In the genomic region with DNA sequence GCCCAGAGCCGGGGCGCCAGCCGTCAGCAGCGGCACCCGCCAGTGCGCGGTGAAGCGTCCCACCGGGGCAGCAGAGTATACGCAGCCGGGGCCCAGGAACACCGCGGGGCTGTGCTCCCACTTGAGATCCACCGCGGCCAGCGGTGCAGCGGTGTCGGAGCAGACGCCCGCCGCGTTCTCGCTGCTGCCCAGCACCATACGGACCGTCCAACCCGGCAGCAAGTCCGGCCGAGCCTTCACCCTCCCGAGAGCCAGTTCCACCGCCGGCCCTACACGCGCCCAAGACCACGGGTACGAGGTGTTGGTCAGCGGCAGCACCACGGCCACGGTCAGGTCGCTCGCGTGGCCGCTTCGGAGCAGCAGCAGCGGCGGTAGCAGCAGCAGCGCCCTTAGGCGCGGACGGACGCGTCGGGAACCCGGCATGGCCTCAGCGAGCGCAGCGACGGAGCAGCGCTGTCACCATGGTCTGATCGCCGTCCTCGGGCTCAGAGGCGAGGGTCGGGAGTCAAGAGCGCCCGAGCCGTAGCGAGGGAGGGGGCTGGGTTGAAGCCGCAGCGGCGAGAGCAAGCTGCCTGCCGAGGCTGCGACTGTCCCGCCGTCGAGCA, we compare ENCODE assay signal across 8 mouse cellular contexts. TPM values are rescaled to one million over a fixed set of nuclear protein-coding genes. Genes with fewer than 3 reads are reported as not detected.
DNase-seq lines count a peak whose midpoint lies in the region; ATAC-seq and TF ChIP-seq lines count a peak whose summit lies in the region.

No protein-coding gene starts in this region.

- peak overlapping the region; percentile 43 for H3K9ac ChIP-seq in forebrain, embryonic 12.5 days
- H3K9ac ChIP-seq in intestine, embryonic 14.5 days (ENCODE audit: low read length): peak overlapping the region; percentile 46
- H3K9ac ChIP-seq in lung, embryonic 15.5 days: peak overlapping the region; percentile 52

- H3K4me2 ChIP-seq in forebrain, embryonic 12.5 days: peak overlapping the region; percentile 90
- peak overlapping the region; percentile 89 for H3K4me2 ChIP-seq in intestine, embryonic 14.5 days (ENCODE audit: low read length)
- H3K4me2 ChIP-seq in lung, embryonic 15.5 days: peak overlapping the region; percentile 84

- peaks cover 3% of the 10 kb centered on the region; the same call in 1 of the 2 replicates for H3K27me3 ChIP-seq in cerebellum, adult 2 months (ENCODE audit: control insufficient read depth, insufficient read depth, low read length)
- H3K27me3 ChIP-seq in G1E (ENCODE audit: insufficient read depth, low read length): peaks cover 76% of the 10 kb centered on the region
- H3K27me3 ChIP-seq in forebrain, embryonic 12.5 days: peaks cover 71% of the 10 kb centered on the region
- H3K27me3 ChIP-seq in intestine, embryonic 14.5 days (replicated peaks; ENCODE audit: control insufficient read depth, insufficient read depth, low read length): peaks cover 34% of the 10 kb centered on the region
- peaks cover 25% of the 10 kb centered on the region for H3K27me3 ChIP-seq in lung, embryonic 15.5 days

- H3K4me3 ChIP-seq in cerebellum, adult 2 months (replicated peaks; ENCODE audit: insufficient read depth, low read depth, low read length): peak overlapping the region; percentile 41
- peak overlapping the region; percentile 4; the same call in 1 of the 2 replicates for H3K4me3 ChIP-seq in G1E (ENCODE audit: low read depth, low read length)
- peak overlapping the region; percentile 50 for H3K4me3 ChIP-seq in forebrain, embryonic 12.5 days (replicated peaks)
- H3K4me3 ChIP-seq in intestine, embryonic 14.5 days (ENCODE audit: low read depth, low read length): peak overlapping the region; percentile 58
- peak overlapping the region; percentile 61 for H3K4me3 ChIP-seq in lung, embryonic 15.5 days
- H3K4me3 ChIP-seq in olfactory bulb, adult 2 months (ENCODE audit: insufficient read depth, low read depth, low read length): peak overlapping the region; percentile 58

- peak in 1 of 2 experiments; percentile 30 for DNase-seq in cerebellum, adult 2 months
- no peak for DNase-seq in cerebellum, adult 11 months
- no peak for DNase-seq in G1E (ENCODE audit: low spot score)
- peak; percentile 80 for DNase-seq in intestine, embryonic 14.5 days (ENCODE audit: low spot score)
- DNase-seq in spleen, postnatal 14 days (ENCODE audit: low spot score in 2 of 2): no peak

- H3K27ac ChIP-seq in cerebellum, adult 2 months (ENCODE audit: insufficient read depth, low read length): no peak overlapping the region
- no peak overlapping the region for H3K27ac ChIP-seq in forebrain, embryonic 12.5 days
- no peak overlapping the region for H3K27ac ChIP-seq in intestine, embryonic 14.5 days (ENCODE audit: low read depth)
- peak overlapping the region; percentile 76 for H3K27ac ChIP-seq in lung, embryonic 15.5 days
- no peak overlapping the region for H3K27ac ChIP-seq in olfactory bulb, adult 2 months (ENCODE audit: insufficient read depth, low read depth, low read length)

- no peaks in the 10 kb centered on the region for H3K4me1 ChIP-seq in cerebellum, adult 2 months (ENCODE audit: control insufficient read depth, insufficient read depth, low read length)
- peaks cover 13% of the 10 kb centered on the region for H3K4me1 ChIP-seq in G1E (ENCODE audit: insufficient read depth, low read depth, low read length)
- peaks cover 14% of the 10 kb centered on the region for H3K4me1 ChIP-seq in forebrain, embryonic 12.5 days
- 0 out of 2 replicates have a peak, but pooled peaks cover 2% of the 10 kb centered on the region for H3K4me1 ChIP-seq in intestine, embryonic 14.5 days (replicated peaks; ENCODE audit: control insufficient read depth, insufficient read depth, low read length)
- peaks cover 24% of the 10 kb centered on the region for H3K4me1 ChIP-seq in lung, embryonic 15.5 days
- H3K4me1 ChIP-seq in olfactory bulb, adult 2 months (ENCODE audit: control insufficient read depth, insufficient read depth, low read length): peaks cover 10% of the 10 kb centered on the region

- no peak for TF ChIP-seq POLR2A in cerebellum, adult 2 months (IDR thresholded peaks at IDR 0.05; ENCODE audit: borderline replicate concordance, insufficient read depth, low read length)
- no peak for TF ChIP-seq POLR2A in olfactory bulb, adult 2 months (IDR thresholded peaks at IDR 0.05; ENCODE audit: insufficient read depth, low read depth, low read length)

- H3K9me3 ChIP-seq in G1E (replicated peaks): peaks cover 12% of the 10 kb centered on the region
- H3K9me3 ChIP-seq in forebrain, embryonic 12.5 days: no peaks in the 10 kb centered on the region
- H3K9me3 ChIP-seq in intestine, embryonic 14.5 days (ENCODE audit: control insufficient read depth, low read length): no peaks in the 10 kb centered on the region
- H3K9me3 ChIP-seq in lung, embryonic 15.5 days: no peaks in the 10 kb centered on the region

- 1% methylated on average over 75 of the region's 75 CpGs for WGBS in cerebellum, adult 2 months
- WGBS in forebrain, embryonic 12.5 days: 1% methylated on average over 75 of the region's 75 CpGs
- WGBS in intestine, embryonic 14.5 days: under 1% methylated on average over 75 of the region's 75 CpGs
- WGBS in lung, embryonic 15.5 days: under 1% methylated on average over 75 of the region's 75 CpGs
- 1% methylated on average over 75 of the region's 75 CpGs for WGBS in olfactory bulb, adult 2 months

- TF ChIP-seq CTCF in cerebellum, adult 2 months (IDR thresholded peaks at IDR 0.05; ENCODE audit: borderline replicate concordance, insufficient read depth, low read depth, low read length): no peak
- TF ChIP-seq CTCF in G1E (IDR thresholded peaks at IDR 0.05; ENCODE audit: low read depth, low read length): no peak
- TF ChIP-seq CTCF in olfactory bulb, adult 2 months (IDR thresholded peaks at IDR 0.05; ENCODE audit: insufficient read depth, low read depth, low read length): no peak

- ATAC-seq in G1E (ENCODE audit: extremely low read depth, insufficient number of reproducible peaks, low FRiP score, poor library complexity, severe bottlenecking): no peak
- 0 out of 2 replicates have a peak, but pooled peaks have one; percentile 27 for ATAC-seq in forebrain, embryonic 12.5 days (ENCODE audit: low FRiP score)
- peak; percentile 48 for ATAC-seq in intestine, embryonic 14.5 days (replicated peaks; ENCODE audit: low FRiP score, low TSS enrichment, low read depth)
- ATAC-seq in lung, embryonic 15.5 days (ENCODE audit: borderline replicate concordance, extremely low read depth, low FRiP score, low TSS enrichment): peak; percentile 45; the same call in 1 of the 2 replicates

- no peaks in the 10 kb centered on the region for H3K36me3 ChIP-seq in G1E (replicated peaks)
- H3K36me3 ChIP-seq in forebrain, embryonic 12.5 days (replicated peaks): no peaks in the 10 kb centered on the region
- no peaks in the 10 kb centered on the region for H3K36me3 ChIP-seq in intestine, embryonic 14.5 days (ENCODE audit: control insufficient read depth, insufficient read depth, low read length)
- no peaks in the 10 kb centered on the region for H3K36me3 ChIP-seq in lung, embryonic 15.5 days

RNA-seq across cellular contexts. Expression of a gene that starts 0.5 kb away (rescaled TPM):
- polyA plus RNA-seq in cerebellum, adult 2 months (2012; rRNA removed): 16.1 TPM in 2 replicates
- total RNA-seq in G1E (2014; fragmentation: Nextera tagmentation) (not detected in 2 replicates), G1E (2017) (not detected in 2 replicates)
- not detected in 2 replicates for polyA plus RNA-seq in G1E (2012)
- polyA plus RNA-seq in forebrain, embryonic 12.5 days (2016; fragmentation: Nextera tagmentation; extraction: Ambion mirVana): 1.6 and 2.2 TPM in 2 replicates
- polyA plus RNA-seq in intestine, embryonic 14.5 days (2014; fragmentation: Nextera tagmentation; extraction: Ambion mirVana): 5.3 and 5.9 TPM in 2 replicates
- 17.3 and 21.0 TPM in 2 replicates for polyA plus RNA-seq in lung, embryonic 15.5 days (2015; fragmentation: Nextera tagmentation; extraction: Ambion mirVana)
- polyA plus RNA-seq in olfactory bulb, adult 2 months (2012; ENCODE audit: insufficient read depth, insufficient read length, low replicate concordance, missing spikeins): not detected in 2 replicates

RNA-seq across cellular contexts. Expression of a gene that starts 10.7 kb away (rescaled TPM):
- 98.7 and 107 TPM in 2 replicates for polyA plus RNA-seq in cerebellum, adult 2 months (2012; rRNA removed)
- total RNA-seq in G1E (2014; fragmentation: Nextera tagmentation): 92.4 and 100 TPM in 2 replicates
- 168 and 181 TPM in 2 replicates for total RNA-seq in G1E (2017)
- polyA plus RNA-seq in G1E (2012): 15.4 and 21.3 TPM in 2 replicates
- polyA plus RNA-seq in forebrain, embryonic 12.5 days (2016; fragmentation: Nextera tagmentation; extraction: Ambion mirVana): 351 and 352 TPM in 2 replicates
- polyA plus RNA-seq in intestine, embryonic 14.5 days (2014; fragmentation: Nextera tagmentation; extraction: Ambion mirVana): 188 and 207 TPM in 2 replicates
- polyA plus RNA-seq in lung, embryonic 15.5 days (2015; fragmentation: Nextera tagmentation; extraction: Ambion mirVana): 208 and 219 TPM in 2 replicates
- polyA plus RNA-seq in olfactory bulb, adult 2 months (2012; ENCODE audit: insufficient read depth, insufficient read length, low replicate concordance, missing spikeins): not detected in 2 replicates

RNA-seq across cellular contexts. Expression of a gene that starts 25.6 kb away (rescaled TPM):
- polyA plus RNA-seq in cerebellum, adult 2 months (2012; rRNA removed): 77.6 and 82.4 TPM in 2 replicates
- 58.0 and 61.9 TPM in 2 replicates for total RNA-seq in G1E (2014; fragmentation: Nextera tagmentation)
- 42.5 and 46.2 TPM in 2 replicates for total RNA-seq in G1E (2017)
- 3.4 and 3.5 TPM in 2 replicates for polyA plus RNA-seq in G1E (2012)
- polyA plus RNA-seq in forebrain, embryonic 12.5 days (2016; fragmentation: Nextera tagmentation; extraction: Ambion mirVana): 71.7 and 73.2 TPM in 2 replicates
- polyA plus RNA-seq in intestine, embryonic 14.5 days (2014; fragmentation: Nextera tagmentation; extraction: Ambion mirVana): 67.5 and 80.6 TPM in 2 replicates
- 77.3 and 85.6 TPM in 2 replicates for polyA plus RNA-seq in lung, embryonic 15.5 days (2015; fragmentation: Nextera tagmentation; extraction: Ambion mirVana)
- polyA plus RNA-seq in olfactory bulb, adult 2 months (2012; ENCODE audit: insufficient read depth, insufficient read length, low replicate concordance, missing spikeins): not detected in 2 replicates

RNA-seq across cellular contexts. Expression of a gene that starts 31.8 kb away (rescaled TPM):
- 48.5 and 51.4 TPM in 2 replicates for polyA plus RNA-seq in cerebellum, adult 2 months (2012; rRNA removed)
- total RNA-seq in G1E (2014; fragmentation: Nextera tagmentation) (36.7 and 47.0 TPM in 2 replicates), G1E (2017) (32.5 and 36.2 TPM in 2 replicates)
- polyA plus RNA-seq in G1E (2012): 28.2 and 30.8 TPM in 2 replicates
- polyA plus RNA-seq in forebrain, embryonic 12.5 days (2016; fragmentation: Nextera tagmentation; extraction: Ambion mirVana): 42.8 and 45.1 TPM in 2 replicates
- polyA plus RNA-seq in intestine, embryonic 14.5 days (2014; fragmentation: Nextera tagmentation; extraction: Ambion mirVana): 31.2 and 31.7 TPM in 2 replicates
- 30.8 and 33.3 TPM in 2 replicates for polyA plus RNA-seq in lung, embryonic 15.5 days (2015; fragmentation: Nextera tagmentation; extraction: Ambion mirVana)
- polyA plus RNA-seq in olfactory bulb, adult 2 months (2012; ENCODE audit: insufficient read depth, insufficient read length, low replicate concordance, missing spikeins): not detected in 2 replicates

RNA-seq across cellular contexts. Expression of a gene that starts 44.1 kb away (rescaled TPM):
- 148 and 151 TPM in 2 replicates for polyA plus RNA-seq in cerebellum, adult 2 months (2012; rRNA removed)
- 78.6 and 89.8 TPM in 2 replicates for total RNA-seq in G1E (2014; fragmentation: Nextera tagmentation)
- 133 and 135 TPM in 2 replicates for total RNA-seq in G1E (2017)
- 97.0 and 110 TPM in 2 replicates for polyA plus RNA-seq in G1E (2012)
- 228 and 238 TPM in 2 replicates for polyA plus RNA-seq in forebrain, embryonic 12.5 days (2016; fragmentation: Nextera tagmentation; extraction: Ambion mirVana)
- polyA plus RNA-seq in intestine, embryonic 14.5 days (2014; fragmentation: Nextera tagmentation; extraction: Ambion mirVana): 86.4 and 87.0 TPM in 2 replicates
- polyA plus RNA-seq in lung, embryonic 15.5 days (2015; fragmentation: Nextera tagmentation; extraction: Ambion mirVana): 154 TPM in 2 replicates
- polyA plus RNA-seq in olfactory bulb, adult 2 months (2012; ENCODE audit: insufficient read depth, insufficient read length, low replicate concordance, missing spikeins): 401 TPM in 1 of 2 replicates, not detected in the other

Comparison
In these comparisons a context has a peak if more than half of its experiments do, and no peak if none do; other contexts are left out.
1. H3K4me3 ChIP-seq: peak in every context shown above with its lines; median percentile 61 in lung, embryonic 15.5 days; 58 in intestine, embryonic 14.5 days; 58 in olfactory bulb, adult 2 months; 50 in forebrain, embryonic 12.5 days; 41 in cerebellum, adult 2 months; 4 in G1E.
2. RNA of a gene that starts 25.6 kb away (polyA plus RNA-seq): 77.3 to 85.6 TPM in lung, embryonic 15.5 days, 77.6 to 82.4 TPM in cerebellum, adult 2 months, 71.7 to 73.2 TPM in forebrain, embryonic 12.5 days, 67.5 to 80.6 TPM in intestine, embryonic 14.5 days and not detected in olfactory bulb, adult 2 months; 3.4 to 3.5 TPM in G1E; every median in the first group is over 10 times any median in the second.
3. Peak in every context shown above with its lines, with median percentiles within 50 percentile points of each other: H3K4me2 ChIP-seq and H3K9ac ChIP-seq.